Mouse (Mus musculus) CD4-positive, CD25-positive, alpha-beta regulatory T cell, adult 4 months (primary cell): ENCODE data around the gene Pdia4. TPM values are rescaled to one million over a fixed set of nuclear protein-coding genes. Genes with fewer than 3 reads are reported as not detected.
"Not testable (repeated sequence)": the region's sequence is repeated elsewhere in the genome, so short reads cannot be mapped to it uniquely, and the experiment has no call there.

Experiments
- ATAC-seq: one replicate; pipeline ENCODE4 v1.8.0; 2017
- polyA plus RNA-seq, 2 experiments: library from polyadenylated mRNA; unstranded; fragments of 100-300 nt; shearing (Covaris generic); gene quantifications; one replicate each; pipeline ENCODE4 v1.2.1; 2017

The Pdia4 gene
- polyA plus RNA-seq, 2 experiments from 2014 or later = 161 to 186 TPM

DNA sequence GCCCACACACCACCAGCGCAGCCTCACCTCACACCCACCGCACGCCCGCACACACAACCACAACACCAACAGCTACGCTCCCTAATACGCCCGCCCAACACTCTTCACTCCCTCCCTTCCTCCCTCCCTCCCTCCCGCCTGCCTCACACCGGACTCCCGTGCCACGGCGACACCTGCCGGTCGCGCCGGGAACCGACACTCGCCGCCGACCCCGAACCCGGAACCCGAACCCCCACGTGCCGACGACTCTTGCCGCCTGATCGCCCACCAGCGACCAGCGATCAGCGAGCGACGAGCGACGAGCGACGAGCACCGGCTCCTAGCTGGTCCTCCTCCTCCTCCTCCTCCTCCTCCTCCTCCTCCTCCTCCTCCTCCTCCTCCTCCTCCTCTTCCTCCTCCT is 55.4 kb downstream of the Pdia4 start:
- not testable (repeated sequence) for ATAC-seq

GRCm38 (mm10) chr6:47757429-47757828 is 55.8 kb downstream of the Pdia4 start:
- ATAC-seq = peak; percentile 26

- peak; percentile 14 for ATAC-seq
Observed at GRCm38 (mm10) chr6:47753144-47753543, 60.1 kb downstream of the Pdia4 start.

- ATAC-seq = not testable (repeated sequence)
Observed at GRCm38 (mm10) chr6:47748306-47748705, 64.9 kb downstream of the Pdia4 start.

DNA sequence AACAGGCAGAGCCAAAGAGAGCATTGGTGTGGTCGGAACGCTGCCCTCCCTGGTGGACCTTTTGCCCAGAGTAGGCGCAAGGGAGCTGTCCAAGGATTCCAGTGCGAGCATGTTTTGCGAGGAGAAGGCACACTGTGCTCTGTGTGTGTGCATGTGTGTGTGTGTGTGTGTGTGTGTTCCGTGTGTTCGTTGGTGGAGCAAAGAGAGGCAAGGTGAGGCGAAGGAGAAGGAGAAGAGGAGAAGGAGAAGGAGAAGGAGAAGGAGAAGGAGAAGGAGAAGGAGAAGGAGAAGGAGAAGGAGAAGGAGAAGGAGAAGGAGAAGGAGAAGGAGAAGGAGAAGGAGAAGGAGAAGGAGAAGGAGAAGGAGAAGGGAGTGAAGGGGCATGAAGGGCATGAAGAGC is 65.3 kb downstream of the Pdia4 start:
- not testable (repeated sequence) for ATAC-seq

Other genes with a start within 250 kb of the Pdia4 start
- 10 to 100 TPM; 36.2 to 43.3 TPM for gene Ezh2, start 218.1 kb downstream of the Pdia4 start, polyA plus RNA-seq
- not detected for gene Zfp786, start 17.4 kb upstream of the Pdia4 start, polyA plus RNA-seq
- gene Zfp398, start 22.2 kb upstream of the Pdia4 start, polyA plus RNA-seq = 10 to 100 TPM; 13.8 to 14.0 TPM
- gene Zfp282, start 63.8 kb upstream of the Pdia4 start, polyA plus RNA-seq = 1 to 10 TPM; 2.5 to 3.2 TPM
- gene Zfp212, start 107.0 kb upstream of the Pdia4 start, polyA plus RNA-seq = 10 to 100 TPM; 15.9 to 31.4 TPM
- gene Zfp956, start 140.0 kb upstream of the Pdia4 start, polyA plus RNA-seq = 10 to 100 TPM; 21.0 to 30.1 TPM
- 1 to 10 TPM; 3.1 to 5.3 TPM for gene Zfp777, start 235.5 kb upstream of the Pdia4 start, polyA plus RNA-seq